Mouse (Mus musculus) MN1 (cell line): Measurements from ENCODE around the gene Tepsin.

ENCODE experiments used
- DNase-seq: peaks from one replicate; pipeline ENCODE4 v3.0.0-alpha.2; 2016; ENCODE audit warnings: low spot score

Tepsin gene

DNA sequence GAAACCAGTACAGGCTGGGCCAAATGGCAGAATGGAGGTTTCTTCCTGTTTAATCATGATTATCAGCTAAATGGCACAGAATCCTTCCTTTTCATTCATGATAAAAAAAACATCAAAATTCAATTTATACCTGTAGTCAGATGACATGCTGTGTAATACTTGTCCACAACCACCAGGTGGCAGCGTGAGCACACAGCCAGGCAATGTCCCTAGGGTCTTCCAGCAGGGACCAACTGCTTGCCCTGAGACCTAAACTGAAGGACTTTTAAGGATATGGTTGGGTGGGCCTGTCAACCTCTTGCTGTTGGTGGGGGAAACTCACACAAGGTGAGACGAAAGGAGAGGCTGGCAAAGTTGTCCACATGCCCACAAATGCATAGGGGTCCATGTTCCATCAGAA lies 12.5 kb upstream of the Tepsin start:
- peak; percentile 84 for DNase-seq

DNA sequence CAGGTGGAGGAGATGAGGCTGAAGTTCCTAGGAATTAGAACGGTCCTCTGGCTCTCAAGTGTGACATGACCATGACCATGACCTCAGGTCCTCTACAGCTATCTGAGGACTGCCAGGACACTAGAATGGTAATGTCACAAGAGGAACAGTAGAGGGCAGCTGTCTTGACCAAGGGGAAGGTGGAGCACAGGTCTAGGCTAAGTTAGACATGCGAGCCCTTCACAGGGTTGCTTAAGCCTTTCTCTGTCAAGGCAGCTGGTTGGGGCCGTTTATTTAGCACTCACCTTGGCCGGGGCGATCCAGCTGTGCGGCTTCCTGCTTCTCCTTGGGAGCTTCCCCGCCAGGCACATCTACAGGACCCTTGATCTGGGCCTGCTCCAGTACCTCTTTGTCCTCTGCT lies 12.0 kb upstream of the Tepsin start:
- DNase-seq = peak; percentile 60

DNA sequence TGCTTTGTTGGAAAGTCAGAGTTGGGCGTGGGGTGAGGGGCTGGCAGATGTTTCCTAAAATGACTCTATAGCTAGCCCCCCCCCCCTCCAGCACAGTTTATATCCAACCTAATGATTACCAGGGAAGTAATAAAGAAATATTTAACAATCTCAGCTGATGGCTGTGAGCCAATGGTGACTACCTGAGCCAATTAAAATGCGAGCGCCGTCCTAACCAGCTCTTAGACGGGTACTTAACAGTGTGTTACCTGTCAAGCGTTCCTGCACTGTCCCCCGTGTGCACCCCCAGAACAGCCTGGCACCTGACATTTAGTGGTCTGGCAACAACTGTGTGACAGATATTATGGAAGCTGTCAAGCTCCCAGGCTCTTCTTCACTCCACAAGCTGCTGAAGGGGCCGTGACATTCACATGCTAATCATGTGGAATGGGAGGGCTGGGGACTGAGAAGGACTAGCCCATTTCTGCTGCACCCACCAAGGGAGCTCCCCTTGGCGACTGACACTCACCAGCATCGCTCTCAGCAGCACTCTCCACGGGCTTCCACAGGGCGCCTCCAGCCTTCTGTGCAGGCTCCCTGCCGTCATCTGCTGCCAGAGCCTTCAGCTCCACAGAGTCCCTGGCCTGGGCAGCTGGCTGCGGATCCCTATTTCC lies 11.2 kb upstream of the Tepsin start:
- no peak for DNase-seq

DNA sequence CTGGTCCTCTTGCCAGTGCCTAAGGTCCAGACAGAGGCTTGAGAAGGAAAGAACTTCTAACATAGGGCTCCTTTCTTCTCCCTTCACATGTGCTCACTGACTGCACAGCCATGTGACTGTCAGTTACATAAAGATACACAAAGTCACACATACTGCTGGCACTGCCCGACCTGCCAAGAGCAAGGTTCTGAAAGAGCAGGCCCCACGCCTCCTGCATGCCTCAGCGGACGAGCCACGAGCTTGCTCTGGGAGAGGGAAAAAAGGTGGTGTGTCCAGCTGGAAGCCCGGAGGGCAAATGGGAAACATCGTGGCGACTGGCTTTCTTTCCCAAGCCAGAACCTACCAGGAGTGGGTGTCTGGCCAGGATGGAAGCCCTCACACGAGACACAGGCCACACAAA lies 9.3 kb upstream of the Tepsin start:
- no peak for DNase-seq

DNA sequence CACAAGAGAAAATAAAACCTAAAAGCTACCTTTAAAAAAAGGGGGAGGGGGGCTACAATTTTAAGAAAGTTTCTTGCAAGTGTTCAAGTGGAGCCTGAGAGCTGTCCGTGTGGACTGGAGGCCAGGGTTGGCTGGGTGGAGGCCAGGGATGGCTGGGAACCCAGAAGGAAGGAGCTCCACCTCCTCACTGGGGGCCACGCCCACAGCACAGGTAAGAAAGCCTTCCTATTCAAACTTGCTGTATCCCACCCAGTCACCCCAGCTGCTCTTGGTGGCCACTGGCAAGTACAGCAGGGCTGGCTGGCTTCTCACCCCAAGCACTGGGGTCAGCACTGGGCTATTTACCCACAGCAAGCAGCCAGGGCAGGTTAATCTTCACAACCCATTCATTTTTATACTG lies 8.5 kb upstream of the Tepsin start:
- no peak for DNase-seq

DNA sequence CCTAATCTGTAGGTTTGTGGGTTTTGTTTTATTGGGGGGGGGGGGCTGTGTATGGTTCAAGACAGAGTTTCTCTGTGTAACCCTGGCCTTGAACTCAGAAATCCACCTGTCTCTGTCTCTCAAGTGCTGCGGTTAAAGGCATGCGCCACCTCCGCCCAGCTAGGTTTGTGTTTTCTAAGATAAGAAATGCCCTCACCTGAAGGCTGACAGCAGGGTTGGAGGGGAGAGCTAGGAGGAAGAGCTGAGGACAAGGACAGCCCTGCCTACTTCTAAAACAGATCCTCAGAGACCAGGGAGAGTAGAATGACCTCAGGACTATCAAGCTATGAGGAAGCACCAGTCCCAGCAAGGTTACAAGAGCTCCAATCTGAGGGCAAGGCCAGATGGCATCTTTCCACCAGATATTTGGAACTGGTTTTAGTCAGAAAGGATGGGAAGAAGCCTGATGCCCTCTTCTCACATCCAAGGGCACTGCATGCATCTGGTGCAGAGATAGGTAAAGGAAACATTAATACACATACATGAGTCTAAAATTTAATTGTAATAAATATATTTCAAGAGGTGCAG lies 5.0 kb upstream of the Tepsin start:
- no peak for DNase-seq

DNA sequence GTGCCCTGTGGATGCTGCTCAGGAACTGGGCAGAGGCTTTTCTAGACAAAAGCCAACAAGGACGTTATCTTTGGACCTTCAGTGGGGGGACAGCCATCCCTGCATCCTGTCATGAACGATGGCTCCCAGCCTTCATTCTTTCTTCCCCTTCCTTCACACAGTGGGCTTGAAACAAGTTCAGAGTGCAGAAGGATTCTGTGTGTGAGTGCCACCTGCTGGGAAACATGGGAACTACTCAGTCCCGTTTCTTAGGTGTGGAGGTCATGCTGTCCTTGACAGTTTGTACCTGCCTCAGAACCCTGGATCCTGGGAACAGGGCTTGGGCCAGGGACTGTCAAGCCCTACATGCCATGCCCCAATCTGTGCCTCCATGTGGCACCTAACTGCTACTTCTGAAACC lies 2.5 kb upstream of the Tepsin start:
- peak; percentile 88 for DNase-seq

DNA sequence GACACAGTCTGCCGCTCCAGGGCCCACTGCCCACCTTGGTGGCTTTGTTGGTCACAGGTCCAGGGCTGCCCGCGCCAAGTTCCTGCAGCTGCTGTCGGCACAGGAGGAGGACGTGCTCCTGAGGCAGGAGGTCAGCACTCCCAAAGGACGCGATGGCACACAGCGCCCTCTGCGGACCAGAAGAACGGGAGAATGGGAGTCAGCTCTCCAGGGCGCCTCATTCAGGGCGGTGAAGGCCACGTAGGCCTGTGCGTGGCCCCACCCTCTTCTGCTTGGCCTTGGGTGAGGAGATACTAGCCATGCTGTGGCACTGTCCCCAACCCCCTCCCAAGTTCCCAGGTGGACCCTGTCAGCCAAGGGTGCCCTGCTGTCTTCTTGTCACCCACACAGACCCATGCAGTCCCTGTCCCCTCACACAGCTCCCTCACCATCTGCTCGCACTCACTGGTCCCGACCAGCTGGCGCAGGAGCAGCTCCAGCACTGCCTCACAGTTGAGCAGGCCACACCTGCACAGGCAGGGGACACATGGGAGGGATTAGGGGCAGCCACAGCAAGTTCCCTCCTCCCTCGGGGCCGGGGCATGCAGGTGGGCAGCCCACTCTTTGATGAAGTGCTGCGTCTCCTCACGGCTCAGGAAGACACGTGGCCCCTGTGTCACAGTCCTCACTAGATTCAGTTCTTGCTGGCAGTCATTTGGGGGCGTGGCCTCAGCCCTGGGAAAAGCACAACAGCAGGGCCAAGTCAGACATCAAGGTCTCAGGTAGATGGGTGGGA lies 5.5 kb downstream of the Tepsin start:
- DNase-seq = no peak

DNA sequence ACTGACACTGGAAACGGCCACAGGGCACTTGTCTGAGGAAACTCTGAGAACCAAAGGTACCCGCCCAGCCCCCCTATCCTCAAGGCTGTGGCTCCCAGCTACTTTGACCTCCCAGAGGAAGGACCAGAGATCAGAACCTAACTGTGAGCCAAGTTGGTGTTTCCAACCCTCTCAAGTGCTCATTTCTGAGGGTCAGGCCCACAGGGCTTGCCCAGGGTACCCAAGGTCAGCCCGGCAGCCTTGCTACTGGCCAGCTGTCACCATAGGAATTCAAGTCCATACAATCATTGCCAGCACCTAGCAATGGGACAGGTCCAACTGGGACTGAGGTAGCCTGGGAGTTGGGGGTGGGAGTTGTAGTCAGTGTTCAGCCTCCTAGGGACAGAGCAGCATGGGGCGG lies 7.9 kb downstream of the Tepsin start:
- DNase-seq = no peak

DNA sequence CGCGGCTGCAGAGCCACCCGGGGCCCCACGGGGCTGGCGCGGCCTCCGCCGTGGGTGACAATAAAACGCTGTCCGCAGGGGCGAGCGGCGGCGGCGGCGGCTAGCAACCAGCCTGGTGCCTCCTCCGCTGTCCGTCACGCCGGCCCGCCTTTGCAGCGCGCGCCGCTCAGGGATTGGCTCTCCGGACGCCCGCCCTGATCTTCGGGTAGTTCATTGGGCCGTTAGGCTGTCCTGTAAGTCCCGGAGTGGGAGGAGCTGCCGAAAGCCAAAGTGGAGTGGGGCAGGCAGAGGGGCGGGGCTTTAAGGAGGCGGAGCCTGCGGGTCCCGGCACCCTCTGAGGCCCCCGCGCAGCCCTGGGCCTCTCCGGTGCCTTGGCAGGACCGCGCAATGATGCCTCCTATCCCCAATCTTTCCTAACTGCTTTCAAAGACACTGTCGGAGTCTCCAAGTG lies 11.8 kb downstream of the Tepsin start, which contains the start of gene Cep131:
TSS of gene Cep131 (minus strand) at position 126 of the 451 bp plus-strand sequence.
- DNase-seq = peak; percentile 99

DNA sequence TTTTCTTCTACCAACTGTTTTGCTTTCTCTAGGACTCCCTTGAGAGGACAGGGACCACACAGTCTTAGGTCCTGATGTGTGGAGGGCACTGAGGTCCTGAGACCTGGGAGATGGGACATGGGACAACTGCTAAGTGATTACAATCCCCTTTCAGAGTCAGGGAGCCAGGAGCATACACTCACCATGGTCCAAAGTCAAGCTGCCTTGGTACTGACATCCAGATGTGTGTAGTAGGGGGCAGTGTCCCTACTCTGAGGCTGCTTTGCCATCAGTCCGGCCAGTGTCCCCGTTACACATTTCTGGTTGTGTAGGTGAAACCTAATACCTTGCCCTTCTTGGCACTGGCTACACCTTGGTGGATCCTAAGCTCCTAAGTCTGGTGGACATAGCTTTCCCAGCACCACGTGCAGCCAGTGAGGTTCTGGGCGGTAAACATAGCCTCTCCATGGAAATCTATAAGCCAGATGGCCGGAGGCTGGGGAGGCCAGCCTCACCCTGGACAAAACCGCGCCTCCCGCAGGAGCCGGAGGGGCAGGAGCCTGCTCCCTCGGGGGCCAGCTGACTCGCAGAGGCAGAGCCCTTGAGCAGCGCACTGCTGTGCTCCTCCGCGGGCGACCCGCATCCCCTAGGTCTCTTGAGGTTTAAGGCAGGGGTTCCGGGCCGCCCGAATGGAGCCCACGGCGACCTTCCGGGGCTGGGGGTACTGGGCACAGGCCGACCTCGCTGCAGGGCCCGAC lies 12.5 kb downstream of the Tepsin start:
- DNase-seq = peak; percentile 84

DNA sequence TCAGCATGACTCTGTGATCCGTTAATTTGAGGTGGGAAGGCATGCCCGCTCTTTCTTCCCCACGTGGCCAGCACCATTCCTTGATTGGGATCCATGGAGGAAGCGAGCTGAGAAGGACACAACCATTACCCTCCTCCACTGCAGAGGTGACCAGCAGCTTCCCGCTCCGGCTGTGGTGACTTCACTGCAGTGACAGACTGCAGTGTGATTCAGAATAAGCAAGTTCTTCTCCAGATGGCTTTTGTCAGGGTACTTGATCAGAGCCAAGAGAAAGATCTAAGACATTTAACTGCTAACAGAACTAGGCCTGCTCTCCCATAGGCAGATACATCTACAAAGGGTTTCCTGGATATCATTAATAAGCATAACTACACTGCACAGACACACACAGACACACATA lies 18.2 kb downstream of the Tepsin start:
- DNase-seq = no peak

DNA sequence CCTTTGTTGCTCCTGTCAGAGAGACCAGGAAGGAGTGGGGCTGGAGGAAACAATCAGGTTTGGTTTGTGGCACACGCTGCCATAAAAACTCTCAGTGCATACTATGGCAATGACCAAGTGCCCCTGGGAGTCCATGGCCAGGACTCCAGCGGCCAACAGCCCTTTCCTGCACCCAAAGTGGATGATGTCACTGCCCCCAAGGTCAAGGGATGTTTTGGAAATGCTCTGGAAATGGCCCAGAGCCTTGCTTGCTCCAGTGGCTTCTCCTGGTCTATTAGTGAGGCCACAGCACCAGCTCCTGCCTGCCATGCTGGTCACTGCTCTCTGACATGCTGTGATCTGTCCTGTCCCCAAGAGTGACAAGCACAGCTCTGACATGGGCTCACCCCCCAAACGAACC lies 22.3 kb downstream of the Tepsin start:
- no peak for DNase-seq

DNA sequence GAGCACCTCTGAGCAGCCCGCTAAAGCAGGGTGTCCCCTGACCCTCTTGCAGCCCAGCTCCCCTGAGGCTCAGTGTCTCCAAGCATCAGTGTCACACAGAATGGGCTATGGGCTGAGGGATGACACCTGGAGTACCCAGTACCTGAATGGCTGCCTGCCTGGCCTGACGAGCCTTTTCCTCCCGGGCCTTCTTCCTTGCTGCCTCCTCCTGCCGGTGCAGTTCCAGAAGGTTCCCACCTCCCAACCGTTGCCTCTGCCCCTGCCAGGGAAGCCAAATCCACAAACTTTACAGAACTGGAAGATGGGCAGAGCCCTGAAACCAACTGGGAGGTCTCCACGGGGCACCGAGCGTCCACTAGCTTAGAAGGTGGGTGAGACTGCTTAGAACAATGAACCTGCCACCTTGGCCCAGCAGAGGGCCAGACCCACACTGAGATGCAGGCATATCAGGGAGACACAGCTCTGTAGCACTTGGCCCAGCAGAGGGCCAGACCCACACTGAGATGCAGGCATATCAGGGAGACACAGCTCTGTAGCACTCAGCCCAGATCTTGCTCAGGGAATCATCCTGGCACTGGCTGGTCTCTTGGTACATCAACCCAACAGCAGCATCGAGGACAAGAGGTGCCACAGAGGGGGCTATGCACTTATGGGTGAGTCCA lies 25.4 kb downstream of the Tepsin start:
- DNase-seq = peak; percentile 49

DNA sequence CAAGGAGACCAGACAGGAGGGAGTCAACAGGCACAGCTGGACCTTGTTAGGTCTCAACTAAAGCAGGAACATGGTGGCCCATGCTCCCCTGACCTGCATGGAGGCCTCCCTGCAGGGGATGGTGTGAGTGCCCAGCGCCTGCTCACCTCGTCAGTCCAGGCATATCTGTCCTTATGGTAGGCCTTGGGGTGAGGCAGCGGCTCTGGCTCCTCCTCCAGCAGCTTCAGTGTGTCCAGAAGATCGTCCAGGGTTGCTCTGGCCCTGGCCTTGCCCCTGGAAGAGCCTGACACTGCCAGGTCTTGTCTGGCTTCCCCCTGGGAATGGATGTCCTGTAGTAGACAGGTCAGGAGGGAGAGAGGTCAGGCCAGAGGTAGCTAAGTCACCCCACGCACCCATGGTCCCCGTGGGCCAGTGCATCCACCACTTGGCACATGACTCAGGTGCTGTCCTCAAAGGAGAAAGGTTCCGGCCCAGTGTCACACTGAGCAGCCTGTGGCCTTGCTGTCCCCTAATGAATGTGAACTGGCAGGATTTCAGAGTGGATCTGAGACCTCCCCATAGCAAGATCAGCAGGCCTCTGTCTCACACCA lies 26.7 kb downstream of the Tepsin start:
- no peak for DNase-seq

DNA sequence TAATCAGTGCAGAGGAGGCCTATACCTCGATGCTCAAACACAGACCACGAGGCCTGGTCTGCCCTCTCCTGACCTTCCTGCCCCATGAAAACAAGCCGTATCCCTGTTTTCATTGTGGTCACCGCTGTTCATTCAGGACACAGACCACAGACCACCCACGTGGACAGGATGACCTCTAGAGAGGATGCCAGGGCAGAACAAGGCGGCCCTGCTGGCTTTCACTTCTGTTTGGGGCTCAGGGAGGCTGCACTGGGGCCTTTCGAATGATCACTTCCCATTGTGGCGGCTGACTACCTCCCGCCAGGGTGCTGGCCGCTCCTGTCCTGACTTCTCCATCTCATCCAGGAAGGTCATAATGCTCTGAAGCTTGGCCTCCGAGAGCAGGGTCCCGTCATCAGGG lies 27.5 kb downstream of the Tepsin start:
- no peak for DNase-seq

DNA sequence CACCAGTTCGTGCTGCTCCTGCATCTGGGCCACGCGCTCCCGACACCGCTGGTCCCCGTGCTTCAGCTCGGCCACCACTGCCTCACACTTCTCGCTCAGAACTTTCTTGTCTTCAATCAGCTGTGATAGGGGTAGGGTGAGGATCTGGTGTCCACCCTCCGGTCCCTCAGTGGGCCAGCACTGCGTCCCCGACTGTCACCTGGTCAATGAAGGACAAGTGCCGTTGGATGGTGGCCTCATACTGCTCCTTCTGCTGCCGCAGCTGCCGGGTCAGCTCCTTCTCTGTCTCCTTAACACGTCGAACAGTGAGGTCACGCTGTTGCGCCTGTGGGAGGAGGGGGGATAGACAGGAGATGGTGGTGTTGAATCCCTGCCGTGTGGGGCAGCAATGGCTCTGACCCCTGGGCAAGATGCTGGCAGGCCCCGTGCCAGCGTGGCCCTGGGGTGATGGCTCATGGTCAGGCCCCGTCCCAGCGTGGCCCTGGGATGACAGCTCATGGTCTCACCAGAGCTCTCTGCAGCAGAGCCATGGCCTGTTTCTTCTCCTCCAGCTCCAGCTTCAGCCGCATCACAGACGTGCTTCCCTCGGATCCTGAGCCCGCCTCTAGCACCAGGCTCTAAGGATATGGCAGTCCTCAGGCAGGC lies 28.1 kb downstream of the Tepsin start:
- no peak for DNase-seq

DNA sequence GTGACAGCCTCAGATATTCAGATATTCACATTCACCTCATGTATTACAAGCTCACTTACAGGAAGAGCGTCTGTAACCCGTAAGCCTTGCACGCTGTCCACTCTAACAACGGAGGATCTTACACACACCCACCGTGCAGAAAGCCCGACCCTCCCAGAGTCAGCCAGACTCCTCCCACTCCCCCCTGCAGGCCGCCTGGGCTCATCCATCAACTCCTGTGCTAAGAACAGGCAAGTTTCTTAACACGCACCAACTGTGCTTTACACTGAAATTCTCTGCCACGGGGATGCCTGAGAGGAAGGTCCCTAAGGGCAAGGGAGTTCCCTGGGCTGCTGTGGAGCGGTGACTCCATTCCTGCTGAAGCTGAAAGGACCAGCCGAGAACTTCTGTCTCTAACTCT lies 29.3 kb downstream of the Tepsin start:
- no peak for DNase-seq

DNA sequence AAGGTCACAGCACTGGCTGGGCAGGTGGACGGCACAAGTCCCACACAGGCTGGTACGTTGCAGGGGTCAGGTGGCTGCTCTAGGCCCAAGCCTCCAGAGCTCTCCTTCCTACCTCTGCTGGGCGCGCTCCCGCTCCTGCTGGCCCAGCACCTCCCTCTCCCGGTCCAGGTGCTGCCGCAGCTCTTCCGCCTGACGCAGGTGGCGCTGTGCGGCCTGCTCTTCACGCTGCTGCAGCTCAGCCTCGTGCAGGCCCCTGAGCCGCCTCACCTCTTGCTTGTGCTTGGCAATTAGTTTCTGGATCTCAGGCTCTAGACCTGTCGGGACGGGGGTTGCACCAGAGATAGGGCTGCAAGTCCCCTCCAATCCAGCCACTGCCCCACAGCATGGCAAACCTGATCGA lies 30.7 kb downstream of the Tepsin start:
- DNase-seq = no peak

DNA sequence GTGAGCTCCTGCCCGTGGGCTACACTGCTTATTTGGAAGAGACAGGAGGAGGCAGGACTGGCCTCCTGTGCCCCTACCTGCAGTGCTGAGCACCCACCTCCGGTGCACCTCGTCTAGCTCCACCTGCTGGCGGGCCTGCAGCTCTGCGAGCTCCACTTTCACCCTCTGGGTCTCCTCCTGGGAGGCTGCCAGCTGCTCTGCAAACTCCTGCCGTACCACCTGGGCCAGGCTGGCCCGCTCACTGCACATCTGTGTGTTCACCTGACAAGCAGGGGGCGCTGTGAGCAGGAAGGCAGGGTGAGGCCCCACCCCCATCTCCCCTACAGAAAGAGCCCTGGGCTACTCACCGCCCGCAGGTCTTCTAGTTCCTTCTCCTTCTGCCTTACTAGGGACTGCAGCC lies 33.2 kb downstream of the Tepsin start:
- DNase-seq = peak; percentile 69

DNA sequence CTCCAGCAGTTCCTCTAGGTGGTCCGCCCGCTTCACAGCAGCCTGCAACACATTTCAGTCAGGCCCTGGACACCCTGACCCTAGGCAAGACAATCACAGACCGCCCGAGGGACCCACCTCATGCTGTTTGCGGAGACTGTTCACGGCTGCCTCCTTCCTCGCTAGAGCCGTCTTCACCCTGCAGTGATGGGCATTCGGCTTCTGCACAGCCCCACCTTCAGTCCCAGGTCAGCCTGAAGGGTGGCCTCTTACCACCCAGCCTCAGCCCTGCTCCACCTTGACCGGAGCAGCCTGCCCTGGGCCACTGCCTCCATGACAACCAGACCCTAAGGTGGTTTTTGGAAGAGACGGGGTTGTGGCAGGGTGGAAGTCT lies 33.9 kb downstream of the Tepsin start:
- no peak for DNase-seq
